Mouse (Mus musculus) lung, adult 18-20 months (tissue): ENCODE data around the gene Nucks1.

Source experiments
- DNase-seq, 2 experiments: peaks; one replicate each; pipeline ENCODE4 v3.0.0; 2022; ENCODE audit warnings: mixed read lengths in 2 of 2

Nucks1 gene

DNA sequence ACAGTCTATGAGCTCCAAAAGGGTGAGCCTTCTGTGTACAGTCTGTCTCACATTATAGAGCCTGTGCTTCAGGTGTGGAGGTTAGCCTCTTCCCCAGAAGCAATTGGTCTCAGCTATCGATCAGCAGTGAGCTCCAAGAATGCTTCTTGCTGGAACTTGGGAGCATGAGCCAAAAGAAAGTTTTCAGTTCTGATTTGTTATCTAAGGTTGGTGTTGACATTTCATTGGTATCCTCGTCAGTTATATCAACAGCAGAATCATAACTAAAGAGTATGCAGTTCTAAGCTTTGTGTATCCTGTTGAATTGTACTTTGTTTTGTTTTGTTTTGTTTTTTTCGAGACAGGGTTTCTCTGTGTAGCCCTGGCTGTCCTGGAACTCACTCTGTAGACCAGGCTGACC, 11.8 kb downstream of the Nucks1 start:
- DNase-seq = no peak

DNA sequence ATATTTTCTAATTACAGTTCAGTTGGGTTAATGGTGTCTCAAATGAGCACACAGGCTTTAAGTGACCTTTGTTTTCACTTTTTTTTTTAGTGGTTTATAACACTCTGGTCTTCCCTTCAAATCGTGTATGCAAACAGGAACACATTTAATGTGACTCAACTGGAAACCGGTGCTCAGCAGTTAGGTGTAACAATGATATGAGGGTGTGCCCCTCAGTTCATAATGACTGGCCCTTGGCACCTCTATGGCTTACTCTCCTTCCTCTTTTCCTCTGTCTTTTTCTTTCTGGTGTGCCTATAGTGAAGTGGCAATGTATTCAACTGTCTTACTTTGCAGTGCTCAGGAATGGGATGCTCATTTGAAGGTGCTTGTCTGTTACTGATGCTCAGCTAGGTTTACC, 23.1 kb downstream of the Nucks1 start:
- no peak for DNase-seq

DNA sequence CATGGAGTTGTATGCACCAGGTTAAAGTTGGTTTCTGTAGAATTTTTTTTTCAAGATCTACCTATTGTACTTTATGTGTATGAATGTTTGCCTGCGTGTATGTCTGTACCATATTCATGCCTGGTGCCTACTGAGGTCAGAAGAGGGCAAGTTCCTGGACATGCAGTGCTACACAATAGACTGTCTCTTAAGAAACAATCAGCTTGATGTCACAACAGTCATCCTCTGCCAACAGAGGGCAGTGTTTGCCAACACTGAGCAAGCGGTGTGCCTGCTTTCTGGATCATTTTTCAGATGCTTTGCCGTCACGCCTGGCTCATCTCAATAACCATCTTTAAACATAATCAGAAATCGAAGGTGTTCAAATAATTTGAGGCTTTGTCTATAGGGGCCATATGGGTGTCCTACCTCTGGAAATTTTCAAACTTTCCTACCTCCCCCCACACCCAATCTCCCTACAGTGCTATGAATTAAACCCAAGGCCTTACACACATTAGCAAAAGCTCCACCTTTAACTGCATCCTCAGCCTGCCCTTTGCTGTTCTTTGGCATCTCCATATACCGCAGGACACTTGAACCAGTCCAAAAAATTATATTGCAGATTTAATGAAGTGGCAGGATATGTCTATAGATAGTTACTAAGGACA, 27.4 kb downstream of the Nucks1 start:
- peak; percentile 58 to 75 for DNase-seq

DNA sequence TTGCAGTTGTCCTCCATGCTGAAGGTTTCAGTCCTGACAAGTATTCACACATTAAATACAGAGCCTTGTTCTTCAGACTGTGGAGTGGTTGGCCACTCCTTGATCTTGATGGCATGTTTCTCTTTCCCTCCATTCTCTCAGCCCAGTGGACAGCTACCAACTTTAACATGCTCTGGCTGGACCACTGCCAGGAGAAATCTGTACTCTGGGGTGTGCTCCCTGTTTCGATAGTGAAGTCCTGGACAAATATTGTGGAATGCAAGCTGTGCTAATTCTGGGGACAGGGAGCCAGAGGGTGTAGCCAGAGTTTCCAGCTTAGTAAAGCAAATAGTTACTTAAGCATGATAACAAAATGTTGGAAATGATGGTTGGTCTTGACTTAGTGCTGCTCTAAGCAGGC, 28.5 kb downstream of the Nucks1 start:
- DNase-seq = peak; percentile 70 to 81

DNA sequence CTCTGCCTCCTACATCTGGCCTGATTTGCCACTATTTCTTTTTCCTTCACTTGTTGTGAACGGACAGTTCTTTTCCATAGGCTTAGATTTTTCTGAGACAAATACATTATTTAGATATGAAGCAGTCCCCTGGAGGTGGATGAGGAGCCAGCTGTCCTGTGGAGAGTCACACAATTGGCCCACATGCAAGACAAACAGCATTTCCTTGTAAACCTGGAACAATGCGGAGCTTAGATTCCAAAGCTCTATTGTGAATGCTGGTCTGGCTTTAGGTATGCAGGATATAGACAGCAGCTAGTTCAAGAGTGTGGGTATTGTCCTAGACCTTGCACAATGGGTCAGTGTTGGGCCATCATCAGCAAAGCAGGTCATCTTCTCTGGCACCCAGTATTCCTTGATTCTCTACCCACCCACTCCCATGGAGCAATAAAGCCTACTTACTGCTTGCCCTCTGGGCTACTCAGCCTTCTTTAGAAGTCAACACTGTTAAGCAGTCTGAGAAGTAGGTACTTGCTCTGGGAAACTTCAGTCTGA, 30.4 kb downstream of the Nucks1 start:
- no peak for DNase-seq

DNA sequence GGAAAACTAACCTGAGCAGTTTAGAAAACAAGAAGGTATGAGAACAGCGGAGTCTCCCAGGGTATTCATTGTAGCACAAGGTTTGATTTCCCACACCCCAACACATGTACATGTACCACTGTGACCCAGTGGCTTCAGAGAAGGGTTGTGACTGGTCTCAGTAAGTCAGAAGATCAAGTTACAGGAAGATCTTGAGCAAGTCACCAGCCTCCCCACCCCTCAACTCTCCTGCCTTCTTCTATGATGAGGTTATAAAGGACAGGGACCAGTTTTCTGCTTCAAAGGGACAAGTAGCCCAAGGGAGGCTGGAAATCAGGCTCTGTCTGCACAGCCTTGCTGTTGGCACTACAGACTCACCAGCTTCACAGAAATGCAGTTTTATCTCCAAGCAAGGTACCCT, 31.2 kb downstream of the Nucks1 start:
- no peak for DNase-seq

DNA sequence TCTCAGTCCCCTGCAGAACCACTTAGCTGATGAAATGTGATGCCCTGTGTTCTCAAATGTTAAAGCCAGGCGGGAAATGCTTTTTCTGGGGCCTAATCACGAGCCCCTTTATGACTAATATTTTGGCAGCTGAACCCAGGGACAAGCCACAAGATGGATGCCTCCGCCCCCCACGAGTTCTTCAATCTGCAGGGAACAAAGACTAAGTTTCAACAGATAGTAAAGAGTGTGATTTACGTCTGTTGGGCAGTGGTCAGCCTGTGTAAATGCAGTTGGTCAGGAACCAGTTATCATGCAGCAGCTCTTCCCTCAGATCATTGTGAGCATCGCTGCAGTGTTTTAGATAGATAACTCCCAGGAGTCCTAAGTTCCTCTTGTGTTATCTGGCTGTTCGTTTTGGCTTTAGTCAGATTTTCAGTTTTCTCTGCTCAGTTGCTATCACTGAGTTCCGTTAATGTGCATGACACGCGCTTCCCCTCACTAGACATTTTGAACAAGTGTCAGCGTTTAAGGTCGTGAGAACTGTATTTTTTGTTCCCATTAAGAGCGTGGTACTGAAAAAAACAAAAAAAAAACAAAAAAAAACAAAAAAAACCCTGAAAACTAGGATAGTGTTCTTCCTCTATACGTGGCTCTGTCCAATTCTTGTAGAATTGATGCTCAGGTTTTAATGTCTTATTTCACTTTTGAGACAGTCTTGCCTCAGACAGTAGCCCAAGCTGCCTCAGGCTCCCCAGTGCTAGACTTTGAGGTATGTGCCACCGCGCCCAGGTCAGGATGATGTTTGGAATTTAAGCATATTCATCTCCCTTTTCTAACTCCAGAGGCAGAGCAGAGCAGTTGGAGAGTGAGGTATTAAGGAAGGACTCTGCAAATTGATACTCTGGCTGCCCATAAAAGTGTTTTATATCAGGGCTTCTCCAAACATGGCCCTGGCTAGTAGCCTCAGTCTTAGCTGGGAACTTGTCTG, 32.6 kb downstream of the Nucks1 start:
- no peak for DNase-seq

DNA sequence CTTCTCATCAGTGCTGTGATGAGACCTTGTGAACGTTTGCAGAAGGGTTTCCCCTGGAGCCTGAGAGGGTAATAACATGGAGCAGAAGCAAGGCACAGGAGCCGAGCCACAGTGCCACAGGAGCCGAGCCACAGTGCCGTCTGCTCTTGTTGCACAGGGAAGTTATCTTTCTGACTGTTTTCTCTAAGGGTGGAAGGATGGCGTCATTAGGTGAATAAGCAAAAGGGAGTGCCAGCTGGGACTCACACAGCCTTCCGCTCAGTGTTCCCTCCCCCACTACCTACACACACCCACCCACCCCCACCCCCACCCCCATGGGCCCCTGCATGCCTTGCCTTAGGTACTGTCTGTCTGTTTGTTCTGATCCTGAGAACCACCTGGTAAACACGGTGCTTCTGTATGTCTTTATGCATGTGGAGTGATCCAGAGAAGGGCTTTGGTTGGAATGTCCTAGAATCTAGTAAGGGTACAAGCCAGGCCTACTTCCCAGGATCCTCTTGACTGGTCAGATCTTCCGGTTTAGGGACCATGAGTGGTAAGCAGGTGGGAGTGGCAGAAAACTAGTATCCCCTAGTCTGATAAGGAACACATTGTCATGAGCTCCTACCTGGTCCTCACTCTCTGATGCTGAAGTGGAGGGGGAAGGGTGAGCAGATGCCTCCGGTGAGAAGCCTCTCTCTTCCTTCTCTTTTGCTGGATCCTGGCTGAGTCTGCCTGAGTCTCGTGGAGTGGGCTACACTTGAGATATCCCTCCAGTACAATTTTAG, 35.5 kb downstream of the Nucks1 start:
- DNase-seq = no peak

DNA sequence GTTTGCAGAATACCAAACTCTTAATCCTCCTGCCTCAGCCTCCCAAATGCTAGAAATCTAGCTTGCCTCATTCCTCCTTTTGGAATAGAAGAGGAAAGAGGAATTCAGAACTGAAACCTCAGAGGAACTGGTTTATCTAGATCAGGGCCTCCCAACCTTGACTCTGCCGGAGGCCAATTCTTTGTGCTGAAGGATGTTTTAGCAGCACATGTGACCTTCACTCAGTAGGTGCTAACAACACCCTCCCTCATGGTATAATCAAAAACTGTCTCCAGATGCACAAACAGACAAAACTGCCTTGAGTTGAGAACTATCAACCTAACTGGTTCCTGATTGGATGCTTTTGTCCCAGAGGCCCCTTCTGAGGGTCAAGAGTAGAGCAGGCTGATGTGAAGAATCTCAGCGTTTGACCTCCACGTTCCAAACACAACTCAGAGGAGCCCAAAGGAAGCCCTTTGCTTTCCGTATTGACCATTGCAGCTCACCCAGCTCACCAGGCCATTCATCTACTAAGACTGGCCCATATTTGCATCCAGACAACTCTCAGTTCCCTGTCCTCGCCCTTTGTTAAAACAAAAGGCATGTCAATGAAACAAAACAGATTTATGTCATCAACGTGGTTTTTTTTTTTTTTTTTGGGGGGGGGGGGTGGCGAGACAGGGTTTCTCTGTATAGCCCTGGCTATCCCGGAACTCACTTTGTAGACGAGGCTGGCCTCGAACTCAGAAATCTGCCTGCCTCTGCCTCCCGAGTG, 36.3 kb downstream of the Nucks1 start:
- no peak for DNase-seq

DNA sequence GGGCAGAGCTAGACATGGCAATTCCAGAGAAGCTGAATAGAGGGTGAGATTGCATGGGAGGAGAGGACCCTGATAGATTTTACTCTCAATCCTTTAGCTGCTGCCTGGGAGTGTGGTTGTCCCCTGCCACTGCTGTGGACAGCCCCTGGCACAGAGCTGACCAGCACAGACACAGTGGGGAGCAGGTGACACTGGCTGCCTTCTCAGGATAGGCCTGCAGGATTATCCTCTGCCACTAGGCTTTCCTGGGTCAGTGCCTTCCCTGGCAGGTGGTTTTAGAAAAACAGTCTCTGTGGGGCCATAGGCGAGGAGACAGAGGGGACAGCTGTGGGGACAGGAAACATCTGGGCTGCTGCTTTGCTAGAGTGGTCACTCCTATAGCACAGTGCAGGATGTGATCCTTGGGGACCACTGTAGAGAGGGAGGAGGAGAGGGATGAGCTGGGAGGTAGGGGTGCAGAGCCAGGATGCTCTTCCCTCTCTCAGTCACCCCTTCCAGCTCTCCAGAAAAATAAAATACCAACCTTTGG, 37.7 kb downstream of the Nucks1 start:
- DNase-seq = no peak

DNA sequence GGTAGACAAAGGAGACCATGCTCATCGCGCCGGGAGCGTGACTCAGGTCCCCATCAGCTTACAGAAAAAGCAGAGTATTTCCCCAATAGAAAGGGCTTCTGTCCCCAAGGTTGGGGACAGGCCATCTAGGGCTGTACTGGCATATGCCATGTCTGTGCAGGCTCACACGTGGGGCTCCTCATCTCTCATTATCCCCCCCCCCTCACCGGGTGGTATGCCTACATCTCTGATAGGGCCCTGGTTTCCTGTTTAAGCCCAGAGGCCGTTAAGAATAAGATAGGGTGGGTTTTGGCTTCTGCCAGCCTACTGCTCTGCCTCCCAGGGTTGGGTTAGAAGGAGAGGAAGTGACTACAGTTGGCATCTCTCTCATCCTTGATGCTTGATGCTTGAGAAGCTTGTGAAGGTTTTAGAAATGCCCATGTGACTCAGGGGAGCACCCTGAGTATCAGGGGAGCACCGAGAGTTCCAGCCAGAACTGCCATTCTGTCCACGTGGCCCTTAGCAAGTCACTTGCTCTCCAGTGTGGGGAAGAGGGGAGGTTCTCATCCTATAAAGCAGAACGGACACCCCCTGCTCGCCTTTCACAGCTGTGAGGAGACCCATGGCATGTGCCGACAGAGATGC, 44.0 kb downstream of the Nucks1 start:
- no peak for DNase-seq

DNA sequence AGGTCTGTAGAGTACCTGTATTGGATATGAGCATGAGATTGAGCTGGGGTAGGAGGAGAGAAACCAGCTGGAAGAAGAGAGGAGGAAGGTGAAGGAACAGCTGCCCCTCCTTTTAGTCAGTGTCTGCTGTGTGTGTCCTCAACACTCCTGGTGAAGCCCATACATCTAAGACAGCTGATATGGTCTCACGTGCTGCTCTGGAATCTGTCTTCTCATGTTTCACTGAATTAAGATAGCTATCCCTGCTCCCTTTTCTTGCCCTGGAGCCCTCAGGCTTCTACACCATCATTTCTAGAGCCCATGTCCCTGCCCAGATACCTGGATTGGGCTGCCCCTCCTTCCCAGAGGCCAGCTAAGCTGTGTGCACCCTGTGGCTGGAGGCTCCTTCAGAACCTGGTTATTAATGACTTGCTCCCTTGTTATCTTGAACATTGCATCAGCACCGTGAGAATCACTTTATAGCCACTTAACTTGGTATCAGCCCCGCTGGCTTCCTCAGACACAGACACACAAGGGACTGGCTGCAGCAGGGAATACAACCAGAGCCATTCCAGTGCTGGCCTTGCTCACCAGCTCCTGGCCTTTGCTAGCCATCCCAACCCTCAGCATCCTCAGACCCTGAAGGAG, 44.9 kb downstream of the Nucks1 start:
- no peak for DNase-seq

DNA sequence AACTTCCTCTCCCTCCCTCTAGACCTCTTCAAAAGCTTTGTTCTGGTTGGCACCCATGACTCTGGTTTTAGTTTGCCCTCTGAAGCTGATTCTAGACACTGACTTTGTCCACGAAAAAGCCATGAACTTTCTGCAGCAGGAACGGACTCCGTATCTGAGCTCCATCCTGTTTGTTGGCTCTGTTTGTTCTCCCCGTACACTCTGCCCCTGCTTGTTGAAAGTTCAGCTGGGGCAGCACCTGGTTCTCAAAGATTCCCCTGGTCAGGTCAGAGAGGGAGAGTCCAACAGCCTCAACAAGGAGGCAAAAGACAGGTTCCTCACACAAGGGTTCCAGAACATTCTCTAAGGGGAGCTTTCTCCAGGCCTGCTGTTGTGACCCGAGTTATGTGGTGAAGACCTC, 47.1 kb downstream of the Nucks1 start:
- no peak for DNase-seq

DNA sequence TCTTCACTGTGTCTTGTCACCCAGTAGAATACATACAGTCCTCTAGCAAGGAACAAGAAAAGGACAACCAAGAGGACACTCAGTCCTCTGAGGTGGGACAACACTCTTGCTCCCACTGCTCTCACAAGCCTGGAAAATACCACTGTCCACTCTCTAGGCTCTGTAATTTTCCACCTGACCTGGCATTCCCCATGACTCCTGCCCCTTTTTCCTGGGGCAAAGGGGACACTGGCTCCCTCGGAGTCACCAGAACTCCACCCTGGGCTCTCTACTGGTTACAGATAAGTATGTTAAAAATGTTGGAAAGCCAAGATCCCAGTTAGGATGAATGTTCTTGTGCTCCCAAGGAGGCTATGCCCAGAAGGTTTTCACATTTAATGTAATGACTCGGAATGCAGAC, 50.7 kb downstream of the Nucks1 start:
- no peak for DNase-seq

DNA sequence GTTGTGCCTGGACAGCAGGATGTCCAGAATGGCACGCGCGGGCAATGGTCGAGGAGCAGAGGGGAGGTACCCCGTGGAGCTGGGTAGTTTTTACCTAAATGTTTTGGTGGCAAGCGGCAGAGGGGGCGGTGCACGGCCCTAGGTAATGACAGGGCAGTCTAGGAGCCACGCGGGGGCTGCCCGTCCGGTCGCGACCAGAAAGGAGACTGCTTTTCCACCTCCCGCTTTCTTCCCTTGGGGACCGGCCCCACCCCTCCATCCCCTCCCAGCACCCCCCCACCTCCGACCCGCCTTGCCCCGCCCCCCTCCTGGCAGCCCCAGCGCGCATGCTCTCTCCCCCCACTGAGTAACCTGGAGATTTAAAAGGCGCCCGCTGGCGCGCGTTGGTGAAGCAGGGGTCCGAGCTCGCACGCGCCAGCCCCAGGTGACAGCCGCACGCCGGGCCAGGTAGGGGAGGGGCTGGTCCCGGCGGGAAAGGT, 52.3 kb downstream of the Nucks1 start, which contains the start of gene Slc45a3:
Gene Slc45a3, plus strand, starts transcription at position 362 of the 479 bp plus-strand sequence.
- peak; percentile 40 to 48 for DNase-seq

DNA sequence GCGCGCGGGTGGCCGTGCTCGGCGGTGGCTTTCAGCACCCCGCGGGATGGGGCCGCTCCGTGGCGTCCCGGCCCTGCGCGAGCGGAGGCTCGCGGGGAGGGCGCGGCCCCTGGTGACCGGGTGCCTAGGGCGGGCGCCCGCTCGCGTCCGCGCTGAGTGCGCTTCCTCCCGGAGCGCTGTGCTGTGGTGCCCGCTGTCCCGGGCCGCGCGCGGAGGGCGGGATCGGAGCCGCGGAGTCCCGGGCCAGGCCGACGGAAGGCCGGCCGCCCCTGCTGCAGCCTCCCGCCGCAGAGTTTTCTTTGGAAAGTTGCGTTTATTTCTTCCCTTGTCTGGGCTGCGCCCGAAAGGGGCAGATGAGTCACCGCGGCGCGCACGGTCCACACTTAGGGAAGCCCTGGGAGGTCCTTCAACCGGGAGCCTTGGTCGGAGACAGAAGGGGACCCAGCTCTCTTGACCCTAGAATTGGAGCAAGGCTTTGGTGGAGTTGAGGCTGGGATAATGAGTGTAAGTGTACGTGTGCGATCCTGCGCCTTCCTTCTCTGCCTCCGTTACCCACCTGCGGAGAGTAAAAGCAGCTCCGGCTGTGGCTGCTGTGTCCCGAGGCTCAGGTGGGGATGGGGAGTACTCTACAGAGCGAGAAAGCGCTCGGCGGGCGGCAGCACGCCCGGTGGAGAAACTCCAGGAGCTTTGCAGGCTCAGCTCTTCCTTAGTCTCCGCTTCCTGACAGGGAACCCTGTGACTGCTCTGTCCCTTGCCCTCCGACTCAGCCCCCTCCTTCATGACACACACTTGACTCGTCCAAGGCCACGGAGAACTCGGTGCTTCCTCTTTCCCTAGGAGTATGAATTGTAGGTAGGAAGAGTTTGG, 53.0 kb downstream of the Nucks1 start:
- DNase-seq = no peak

DNA sequence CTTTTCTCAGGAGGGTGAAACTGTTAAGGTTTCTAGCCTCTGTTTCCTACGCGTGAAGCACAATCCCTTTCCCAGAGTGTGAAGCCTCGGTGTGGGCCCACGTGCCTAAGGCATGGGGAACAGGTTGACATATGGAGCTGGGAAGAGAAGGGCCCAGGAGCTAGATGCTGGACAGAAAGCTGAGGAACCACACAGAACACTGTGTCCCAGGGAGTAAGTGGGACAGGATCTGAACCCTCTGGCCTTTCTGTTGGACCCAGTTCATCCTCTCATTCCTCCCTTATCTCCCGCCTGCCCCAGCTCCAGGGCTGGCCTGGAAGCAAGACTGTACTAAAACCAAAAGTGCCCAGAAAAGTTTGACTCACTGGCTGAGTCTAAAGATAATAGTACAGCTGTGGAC, 53.8 kb downstream of the Nucks1 start:
- DNase-seq = no peak

DNA sequence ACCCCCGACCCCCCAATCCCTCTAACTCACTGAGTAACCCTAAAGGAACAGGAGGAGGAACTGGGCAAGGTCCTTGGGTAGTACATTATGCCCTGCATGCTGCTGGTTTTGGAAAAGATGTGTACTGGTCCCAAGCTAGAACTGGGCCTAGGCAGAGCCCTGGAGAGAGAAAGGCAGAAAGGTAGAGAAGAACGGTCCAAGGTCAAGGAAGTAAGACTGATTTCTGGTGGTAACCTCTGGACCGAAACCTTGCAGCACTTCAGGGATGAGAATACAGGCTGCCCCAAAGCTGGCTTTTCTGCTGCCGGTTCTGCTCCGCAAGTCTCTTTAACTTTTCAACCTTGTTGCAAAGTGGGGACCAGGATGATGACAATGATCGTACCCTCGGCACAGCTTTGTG, 54.2 kb downstream of the Nucks1 start:
- DNase-seq = no peak

DNA sequence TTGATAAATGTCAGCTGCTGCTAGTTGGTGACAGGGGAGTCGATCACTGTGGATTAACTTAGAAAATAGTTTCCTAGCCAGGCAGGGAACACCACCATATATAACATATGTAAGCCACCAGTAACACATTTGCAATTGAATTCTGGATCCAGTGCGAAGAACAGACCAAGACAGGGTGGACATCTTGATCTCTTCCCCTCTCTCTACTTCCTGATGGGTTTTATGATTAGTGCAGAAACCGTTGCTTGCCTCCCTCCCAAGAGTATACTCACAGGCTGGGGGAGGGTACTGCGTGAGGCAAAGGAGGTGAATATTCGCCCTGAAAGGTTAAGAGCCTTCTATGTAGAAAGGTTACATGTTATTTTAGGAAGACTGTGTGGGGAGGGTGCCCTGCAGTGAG, 55.5 kb downstream of the Nucks1 start:
- DNase-seq = no peak

DNA sequence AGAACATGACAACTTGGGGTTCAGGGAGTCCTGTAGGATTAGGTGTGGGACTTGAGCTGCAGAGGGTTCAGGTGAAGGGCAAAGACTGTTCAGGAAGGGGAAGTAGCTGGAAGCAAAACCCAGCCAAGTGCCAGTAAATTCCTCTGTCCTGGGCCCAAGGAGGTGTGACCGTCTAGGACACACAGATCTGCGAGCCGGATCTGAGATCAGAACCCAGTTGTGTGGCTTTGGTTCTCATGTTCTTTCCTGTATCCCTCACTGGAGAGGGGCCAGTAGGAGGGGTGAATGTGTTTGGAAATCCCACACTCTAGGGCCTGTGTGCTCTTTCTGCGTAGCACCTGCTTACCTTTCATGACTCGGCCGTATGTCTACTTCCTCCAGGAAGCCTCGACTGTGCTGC, 57.0 kb downstream of the Nucks1 start:
- peak; percentile 42 to 77 for DNase-seq
